In the genomic region with DNA sequence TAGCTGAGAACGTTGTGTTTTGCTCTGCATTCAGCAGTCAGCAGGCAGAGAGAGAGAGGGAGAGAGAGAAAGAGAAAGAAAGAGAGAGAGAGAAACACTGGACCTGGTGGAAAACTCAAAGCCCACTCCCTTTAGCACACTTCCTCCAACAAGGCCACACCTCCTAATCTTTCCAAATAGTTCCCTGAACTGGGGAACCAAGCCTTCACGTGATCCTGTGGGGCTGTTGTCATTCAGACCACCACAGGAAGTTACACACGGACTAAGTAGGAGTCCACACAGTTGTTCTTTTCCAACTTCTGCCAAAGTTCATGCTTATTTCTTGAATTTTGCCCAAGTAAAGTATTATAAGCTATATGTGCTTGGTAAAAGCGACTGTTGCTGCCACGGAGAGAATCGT, we compare ENCODE assay signal across 32 mouse cellular contexts. TPM values are rescaled to one million over a fixed set of nuclear protein-coding genes. Genes with fewer than 3 reads are reported as not detected.
DNase-seq lines count a peak whose midpoint lies in the region; ATAC-seq and TF ChIP-seq lines count a peak whose summit lies in the region.
"Had no signal": no experiment of that assay in that cellular context is flagged by ENCODE, and none has a peak within 500 bp of the region (broad histone marks: within the 10 kb centered on the region; RNA-seq: fewer than 3 reads in every experiment).

No protein-coding gene starts in this region.

- H3K36me3 ChIP-seq in midbrain, embryonic 11.5 days (ENCODE audit: control insufficient read depth, insufficient read depth, low read length), result peaks cover 12% of the 10 kb centered on the region
- peaks cover 63% of the 10 kb centered on the region for H3K36me3 ChIP-seq in midbrain, embryonic 15.5 days (replicated peaks)

- 86% methylated on average over 6 of the region's 6 CpGs for WGBS in midbrain, embryonic 11.5 days
- 88% methylated on average over 6 of the region's 6 CpGs for whole genome bisulfite sequencing in midbrain, embryonic 15.5 days

- H3K27ac ChIP-seq in layer of hippocampus, adult 2 months, result peak overlapping the region; percentile 77
- no peak overlapping the region for H3K27ac ChIP-seq in midbrain, embryonic 11.5 days (ENCODE audit: low read depth, low read length)
- H3K27ac ChIP-seq in midbrain, embryonic 15.5 days, result no peak overlapping the region
- H3K27ac ChIP-seq: embryonic facial prominence, embryonic 13.5 days; forebrain, embryonic 10.5 days; forebrain, embryonic 15.5 days; heart, embryonic 10.5 days; heart, embryonic 15.5 days; kidney, embryonic 15.5 days; liver, embryonic 13.5 days; lung, embryonic 15.5 days; midbrain, embryonic 12.5 days; neural tube, embryonic 13.5 days had no signal

- H3K9ac ChIP-seq in midbrain, embryonic 11.5 days (ENCODE audit: low read length), result no peak overlapping the region
- H3K9ac ChIP-seq in midbrain, embryonic 15.5 days, result no peak overlapping the region
- H3K9ac ChIP-seq: embryonic facial prominence, embryonic 13.5 days; forebrain, embryonic 15.5 days; heart, embryonic 15.5 days; kidney, embryonic 15.5 days; liver, embryonic 13.5 days; lung, embryonic 15.5 days; midbrain, embryonic 12.5 days; neural tube, embryonic 13.5 days had no signal

- no peaks in the 10 kb centered on the region for H3K4me1 ChIP-seq in midbrain, embryonic 11.5 days (ENCODE audit: control insufficient read depth, insufficient read depth, low read length)
- no peaks in the 10 kb centered on the region for H3K4me1 ChIP-seq in midbrain, embryonic 15.5 days
- H3K4me1 ChIP-seq: embryonic facial prominence, embryonic 13.5 days; forebrain, embryonic 10.5 days; forebrain, embryonic 15.5 days; heart, embryonic 15.5 days; kidney, embryonic 15.5 days; lung, embryonic 15.5 days; midbrain, embryonic 12.5 days; neural tube, embryonic 13.5 days had no signal

- ATAC-seq in midbrain, embryonic 11.5 days (ENCODE audit: low FRiP score), result no peak
- no peak for ATAC-seq in midbrain, embryonic 15.5 days (replicated peaks)
- peak; percentile 75 for ATAC-seq in megakaryocyte progenitor cell, adult 5-6 weeks (replicated peaks; ENCODE audit: poor library complexity)
- ATAC-seq: CD4-positive, CD25-positive, alpha-beta regulatory T cell, adult 4 months; forebrain, embryonic 15.5 days; hindbrain, embryonic 16.5 days had no signal

- no peak for DNase-seq in layer of hippocampus, adult 2 months (ENCODE audit: low spot score in 2 of 2)
- no peak for DNase-seq in layer of hippocampus, postnatal 14 days (ENCODE audit: low spot score in 2 of 2)
- DNase-seq in midbrain, embryonic 11.5 days (ENCODE audit: low spot score, missing footprints), result peak; percentile 35
- DNase-seq in brain, adult 2 months (ENCODE audit: low read depth, low spot score), result peak; percentile 37
- DNase-seq in left cerebral cortex, adult 11 months (ENCODE audit: low spot score), result no peak
- no peak for DNase-seq in thymus, postnatal 10 days (ENCODE audit: low spot score in 2 of 2)
- DNase-seq: adrenal gland, postnatal 36 days; cerebellum, adult 11 months; gastrocnemius, postnatal 10 days; heart, postnatal 36 days; kidney, adult 18-20 months; kidney, postnatal 25 days; left cerebral cortex, postnatal 4 days; liver, embryonic 13.5 days; thymus, postnatal 25 days had no signal

- H3K27me3 ChIP-seq in midbrain, embryonic 11.5 days (ENCODE audit: control insufficient read depth, insufficient read depth, low read length), result no peaks in the 10 kb centered on the region
- no peaks in the 10 kb centered on the region for H3K27me3 ChIP-seq in midbrain, embryonic 15.5 days (replicated peaks)
- H3K27me3 ChIP-seq: embryonic facial prominence, embryonic 13.5 days; forebrain, embryonic 15.5 days; heart, embryonic 15.5 days; kidney, embryonic 15.5 days; liver, embryonic 13.5 days; lung, embryonic 15.5 days; midbrain, embryonic 12.5 days; neural tube, embryonic 13.5 days had no signal

- no peaks in the 10 kb centered on the region for H3K9me3 ChIP-seq in midbrain, embryonic 11.5 days (ENCODE audit: control insufficient read depth, low read length)
- H3K9me3 ChIP-seq in midbrain, embryonic 15.5 days, result no peaks in the 10 kb centered on the region
- H3K9me3 ChIP-seq: embryonic facial prominence, embryonic 13.5 days; forebrain, embryonic 10.5 days; forebrain, embryonic 15.5 days; heart, embryonic 10.5 days; heart, embryonic 15.5 days; kidney, embryonic 15.5 days; liver, embryonic 13.5 days; lung, embryonic 15.5 days; midbrain, embryonic 12.5 days; neural tube, embryonic 13.5 days had no signal

- no peak overlapping the region for H3K4me3 ChIP-seq in layer of hippocampus, adult 2 months
- no peak overlapping the region for H3K4me3 ChIP-seq in midbrain, embryonic 11.5 days (ENCODE audit: low read depth, low read length)
- no peak overlapping the region for H3K4me3 ChIP-seq in midbrain, embryonic 15.5 days
- H3K4me3 ChIP-seq: embryonic facial prominence, embryonic 13.5 days; forebrain, embryonic 10.5 days; forebrain, embryonic 15.5 days; heart, embryonic 10.5 days; heart, embryonic 15.5 days; kidney, embryonic 15.5 days; liver, embryonic 13.5 days; lung, embryonic 15.5 days; midbrain, embryonic 12.5 days; neural tube, embryonic 13.5 days had no signal

- no peak for TF ChIP-seq CTCF in layer of hippocampus, adult 2 months (conservative IDR thresholded peaks at IDR 0.05)

- H3K4me2 ChIP-seq in midbrain, embryonic 11.5 days, result no peak overlapping the region
- H3K4me2 ChIP-seq in midbrain, embryonic 15.5 days, result no peak overlapping the region
- H3K4me2 ChIP-seq: embryonic facial prominence, embryonic 13.5 days; forebrain, embryonic 15.5 days; heart, embryonic 15.5 days; kidney, embryonic 15.5 days; liver, embryonic 13.5 days; lung, embryonic 15.5 days; midbrain, embryonic 12.5 days; neural tube, embryonic 13.5 days had no signal

RNA-seq across cellular contexts. Expression of a gene that starts 18.6 kb away (rescaled TPM):
- 10 to 100 TPM; 23.5 to 26.0 TPM for total RNA-seq in layer of hippocampus, adult 2 months (2021)
- total RNA-seq in layer of hippocampus, postnatal 14 days (2021), result 10 to 100 TPM; 23.0 to 23.9 TPM
- 32.1 and 36.8 TPM in 2 replicates for polyA plus RNA-seq in midbrain, embryonic 11.5 days (2014; fragmentation: Nextera tagmentation; extraction: Ambion mirVana)
- 35.0 and 35.8 TPM in 2 replicates for polyA plus RNA-seq in midbrain, embryonic 15.5 days (2015; fragmentation: Nextera tagmentation; extraction: Ambion mirVana)
- 16.7 and 22.3 TPM in 2 replicates for total RNA-seq in megakaryocyte progenitor cell, adult 5-6 weeks (2015)
- 27.2 and 29.8 TPM in 2 replicates for total RNA-seq in megakaryocyte progenitor cell, adult 5-6 weeks (2017)

RNA-seq across cellular contexts. Expression of a gene that starts 18.7 kb away (rescaled TPM):
- total RNA-seq in layer of hippocampus, adult 2 months (2021), result 10 to 100 TPM; 46.3 to 49.2 TPM
- total RNA-seq in layer of hippocampus, postnatal 14 days (2021), result 10 to 100 TPM; 40.2 to 42.4 TPM
- polyA plus RNA-seq in midbrain, embryonic 11.5 days (2014; fragmentation: Nextera tagmentation; extraction: Ambion mirVana), result 104 and 115 TPM in 2 replicates
- polyA plus RNA-seq in midbrain, embryonic 15.5 days (2015; fragmentation: Nextera tagmentation; extraction: Ambion mirVana), result 58.6 and 62.2 TPM in 2 replicates
- 77.2 and 85.6 TPM in 2 replicates for total RNA-seq in megakaryocyte progenitor cell, adult 5-6 weeks (2015)
- 69.9 and 87.9 TPM in 2 replicates for total RNA-seq in megakaryocyte progenitor cell, adult 5-6 weeks (2017)

RNA-seq across cellular contexts. Expression of a gene that starts 41.7 kb away (rescaled TPM):
- total RNA-seq in layer of hippocampus, adult 2 months (2021), result 1 to 10 TPM; 6.3 to 7.4 TPM
- 1 to 10 TPM; 2.9 to 3.0 TPM for total RNA-seq in layer of hippocampus, postnatal 14 days (2021)
- 0.39 and 0.68 TPM in 2 replicates for polyA plus RNA-seq in midbrain, embryonic 11.5 days (2014; fragmentation: Nextera tagmentation; extraction: Ambion mirVana)
- 1.6 and 2.3 TPM in 2 replicates for polyA plus RNA-seq in midbrain, embryonic 15.5 days (2015; fragmentation: Nextera tagmentation; extraction: Ambion mirVana)
- 1.5 and 2.1 TPM in 2 replicates for total RNA-seq in megakaryocyte progenitor cell, adult 5-6 weeks (2015)
- 1.4 and 1.6 TPM in 2 replicates for total RNA-seq in megakaryocyte progenitor cell, adult 5-6 weeks (2017)
- polyA plus RNA-seq: CD4-positive, CD25-positive, alpha-beta regulatory T cell, adult 4 months; neural tube, embryonic 13.5 days had no signal

RNA-seq across cellular contexts. Expression of a gene that starts 47.7 kb away (rescaled TPM):
- under 1 TPM; 0.25 to 0.74 TPM for total RNA-seq in layer of hippocampus, adult 2 months (2021)
- under 1 TPM; 0.30 to 0.36 TPM for total RNA-seq in layer of hippocampus, postnatal 14 days (2021)
- polyA plus RNA-seq in midbrain, embryonic 11.5 days (2014; fragmentation: Nextera tagmentation; extraction: Ambion mirVana), result 0.12 TPM in 2 replicates
- polyA plus RNA-seq in midbrain, embryonic 15.5 days (2015; fragmentation: Nextera tagmentation; extraction: Ambion mirVana), result 0.75 and 0.83 TPM in 2 replicates
- not detected in 2 replicates for total RNA-seq in megakaryocyte progenitor cell, adult 5-6 weeks (2015)
- total RNA-seq in megakaryocyte progenitor cell, adult 5-6 weeks (2017), result not detected in 2 replicates
- total RNA-seq: adrenal gland, adult 18-20 months; adrenal gland, postnatal 36 days; gastrocnemius, postnatal 10 days; heart, postnatal 36 days had no signal
- polyA plus RNA-seq: intestine, embryonic 14.5 days; kidney, embryonic 15.5 days; limb, embryonic 14.5 days; liver, embryonic 13.5 days; testis, adult 2 months had no signal

Comparison
In these comparisons a context has a peak if more than half of its experiments do, and no peak if none do; other contexts are left out.
1. DNase-seq: peak in midbrain, embryonic 11.5 days (single experiment) and brain, adult 2 months (single experiment); none in layer of hippocampus, adult 2 months (0 of 2), layer of hippocampus, postnatal 14 days (0 of 2), left cerebral cortex, adult 11 months (single experiment) and thymus, postnatal 10 days (0 of 2).